Mouse (Mus musculus): ENCODE data around the gene 4930447C04Rik.

- TF ChIP-seq CTCF (IDR thresholded peaks at IDR 0.05; ENCODE audit: borderline replicate concordance, insufficient read depth, low read length) (no peak), POLR2A (IDR thresholded peaks at IDR 0.05; ENCODE audit: low read depth, low read length) (no peak)
These were observed 105.0 kb downstream of the 4930447C04Rik start for GRCm38 (mm10) chr12:72835518-72836015.

All from embryonic fibroblast, embryonic 13.5 days (primary cell).